Mouse (Mus musculus) forebrain, embryonic 14.5 days (tissue): ENCODE results near the gene Mtmr3. TPM values are rescaled to one million over a fixed set of nuclear protein-coding genes. Genes with fewer than 3 reads are reported as not detected.
A peak's percentile ranks its signal among the peaks of the same experiment; 100 is the strongest.

Experiments
- ATAC-seq: fragments of 200-750 bp; cut with Nextera tagmentation; 2 replicates; pipeline ENCODE4 v1.8.0; 2017; ENCODE audit warnings: mild to moderate bottlenecking, moderate library complexity
- DNase-seq: peaks from one replicate; pipeline ENCODE4 v3.0.0-alpha.2; 2015; ENCODE audit warnings: low spot score
- H3K27ac ChIP-seq: fragments of 300-500 bp; sonication (generic); 2 replicates; pipeline ENCODE4 v1.5.1; 2014; ENCODE audit warnings: low read depth, mild to moderate bottlenecking, control low read depth, low read length, moderate library complexity
- H3K27me3 ChIP-seq: fragments of 300-500 bp; sonication (generic); replicated peaks from 2 replicates; pipeline ENCODE4 v1.6.1; 2014; ENCODE audit warnings: low read length, control low read depth, mixed read lengths; ENCODE audit not compliant: control insufficient read depth, insufficient read depth
- H3K36me3 ChIP-seq: fragments of 300-500 bp; sonication (generic); 2 replicates; pipeline ENCODE4 v1.6.1; 2014; ENCODE audit warnings: low read length, control low read depth; ENCODE audit not compliant: control insufficient read depth, insufficient read depth
- H3K4me1 ChIP-seq: fragments of 300-500 bp; sonication (generic); 2 replicates; pipeline ENCODE4 v1.6.1; 2014; ENCODE audit warnings: antibody characterized with exemption, low read length, control low read depth; ENCODE audit not compliant: control insufficient read depth, insufficient read depth
- H3K4me2 ChIP-seq: fragments of 300-500 bp; sonication (generic); 2 replicates; pipeline ENCODE4 v1.6.1; 2014; ENCODE audit warnings: mild to moderate bottlenecking, control low read depth, low read length
- H3K4me3 ChIP-seq: fragments of 300-500 bp; sonication (generic); 2 replicates; pipeline ENCODE4 v1.5.1; 2014; ENCODE audit warnings: low read depth, low read length, control low read depth
- H3K9ac ChIP-seq: fragments of 300-500 bp; sonication (generic); 2 replicates; pipeline ENCODE4 v1.6.1; 2014; ENCODE audit warnings: mild to moderate bottlenecking, low read length, control low read depth, moderate library complexity
- H3K9me3 ChIP-seq: fragments of 300-500 bp; sonication (generic); replicated peaks from 2 replicates; pipeline ENCODE4 v1.6.1; 2016; ENCODE audit warnings: low read length, control low read depth, mixed read lengths; ENCODE audit not compliant: control insufficient read depth
- WGBS: fragments of 180-500 bp; shearing (Covaris S2); extraction: QIAGEN DNeasy Blood & Tissue Kit; methylation state at CpG from one replicate; pipeline ENCODE4 v1.1.7; 2014; 5-methylcytosine and 5-hydroxymethylcytosine counted together
- polyA plus RNA-seq: library from polyadenylated mRNA; unstranded; fragments of >200 nt; fragmentation: Nextera tagmentation; extraction: Ambion mirVana; gene quantifications from 2 replicates; pipeline ENCODE4 v1.2.1, GENCODE M21; 2014

Mtmr3 gene
- polyA plus RNA-seq, 1 experiment from 2014 or later, result 26.1 TPM

DNA sequence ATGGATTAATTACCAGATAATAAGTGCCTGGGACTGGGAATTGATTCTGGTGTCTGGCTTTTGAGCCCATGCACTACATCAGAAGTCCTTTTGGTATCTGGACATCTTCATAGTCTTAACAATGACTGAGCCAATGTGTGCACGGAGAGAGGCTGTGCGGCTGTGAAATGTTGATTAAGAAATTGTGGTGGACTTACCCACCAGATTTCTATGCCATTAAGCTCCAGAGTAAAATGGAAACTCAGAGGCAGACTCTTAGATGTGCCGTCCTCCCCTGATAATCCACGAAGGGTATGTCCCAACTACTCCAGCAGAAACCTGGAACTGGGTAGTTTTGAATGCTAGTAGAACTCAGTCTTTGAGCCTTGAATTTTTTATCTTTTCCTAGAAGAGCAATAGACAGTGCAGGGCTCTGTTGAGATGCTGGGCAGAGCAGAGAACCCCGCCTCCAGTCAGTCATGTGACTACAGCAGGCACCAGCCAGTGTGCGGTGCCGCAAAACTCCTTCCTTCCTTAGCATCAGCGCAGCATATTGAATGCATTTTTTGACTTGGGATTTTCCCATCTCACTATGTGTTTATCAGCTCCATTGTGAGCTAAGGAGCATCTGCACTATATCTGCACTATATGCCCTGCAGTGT is 139.6 kb downstream of the Mtmr3 start:
- Histone ChIP-seq H3K36me3 (no peaks in the 10 kb centered on the region), H3K9ac (no peak overlapping the region), H3K4me3 (no peak overlapping the region), H3K9me3 (no peaks in the 10 kb centered on the region), H3K4me2 (no peak overlapping the region), H3K27ac (no peak overlapping the region), H3K27me3 (no peaks in the 10 kb centered on the region), H3K4me1 (no peaks in the 10 kb centered on the region; the same call in 1 of the 2 replicates)
- WGBS, result 74% methylated on average over 8 of the region's 8 CpGs
- ATAC-seq, result no peak
- no peak for DNase-seq

GRCm38 (mm10) chr11:4452467-4453184 is 142.0 kb downstream of the Mtmr3 start:
- Histone ChIP-seq H3K27me3 (no peaks in the 10 kb centered on the region), H3K27ac (no peak overlapping the region), H3K9me3 (no peaks in the 10 kb centered on the region), H3K4me1 (no peaks in the 10 kb centered on the region; the same call in 1 of the 2 replicates), H3K36me3 (no peaks in the 10 kb centered on the region), H3K9ac (no peak overlapping the region), H3K4me3 (no peak overlapping the region), H3K4me2 (no peak overlapping the region)
- ATAC-seq, result no peak
- 84% methylated on average over 12 of the region's 12 CpGs for WGBS
- no peak for DNase-seq

DNA sequence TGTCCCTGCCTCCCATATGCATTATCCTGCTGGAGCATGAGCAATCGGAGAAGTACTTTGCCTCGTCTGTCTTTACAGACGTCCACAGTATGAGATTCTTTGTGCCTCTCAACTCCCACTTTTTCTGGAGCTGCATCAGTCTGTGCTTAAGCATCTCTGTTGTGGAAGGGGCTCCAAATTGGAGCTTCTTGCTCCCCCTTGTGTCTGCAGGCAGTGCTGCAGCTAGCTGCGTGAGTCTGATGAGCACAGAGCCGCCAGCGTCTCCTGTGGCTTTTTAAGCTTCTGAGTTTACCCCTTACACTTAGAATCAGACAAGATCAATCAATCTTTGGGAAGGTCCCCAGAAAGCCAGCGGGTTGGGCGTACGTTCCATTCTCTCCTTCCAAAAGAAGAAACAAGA is 143.5 kb downstream of the Mtmr3 start:
- ATAC-seq, result no peak
- DNase-seq, result peak; percentile 79
- 21% methylated on average over 9 of the region's 9 CpGs for WGBS

DNA sequence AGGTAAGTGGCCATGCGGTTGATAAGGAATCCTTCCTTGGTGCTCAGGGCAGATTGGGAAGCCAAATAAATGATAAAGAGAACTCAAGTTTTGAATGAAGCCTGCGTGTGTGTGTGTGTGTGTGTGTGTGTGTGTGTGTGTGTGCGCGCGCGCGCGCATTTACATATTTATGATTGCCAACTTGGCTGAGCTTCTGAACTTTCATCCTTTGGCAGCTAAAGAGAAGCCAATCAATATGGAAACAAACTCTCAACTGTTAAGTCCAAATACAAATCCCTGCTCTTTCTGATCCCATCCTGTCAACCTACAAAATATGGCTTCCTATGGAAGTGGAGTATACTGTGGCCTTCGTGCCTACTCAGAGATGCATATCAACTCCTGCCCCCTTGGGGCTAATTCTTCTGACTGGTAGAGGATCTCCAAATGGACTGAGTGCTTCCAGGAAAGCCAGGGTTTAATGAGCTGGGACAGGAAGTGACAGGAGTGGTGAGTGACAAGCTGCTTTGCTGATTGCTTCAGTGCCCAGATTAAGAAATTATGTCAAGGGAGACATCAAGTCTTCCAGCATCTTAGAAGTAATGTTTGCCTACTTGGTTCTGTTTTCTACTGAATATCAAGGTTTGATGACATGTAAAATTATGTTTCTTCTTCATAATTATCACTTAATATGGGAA is 148.3 kb downstream of the Mtmr3 start:
- Histone ChIP-seq H3K27me3 (no peaks in the 10 kb centered on the region), H3K4me1 (no peaks in the 10 kb centered on the region), H3K4me2 (no peak overlapping the region), H3K27ac (no peak overlapping the region), H3K36me3 (no peaks in the 10 kb centered on the region), H3K9ac (no peak overlapping the region), H3K4me3 (no peak overlapping the region), H3K9me3 (no peaks in the 10 kb centered on the region)
- DNase-seq (no peak), ATAC-seq (no peak)
- WGBS, result 97% methylated on average over 9 of the region's 9 CpGs

More for the DNA sequence above, 143.5 kb downstream of the Mtmr3 start:
- Histone ChIP-seq H3K4me3 (no peak overlapping the region), H3K27ac (no peak overlapping the region), H3K9me3 (no peaks in the 10 kb centered on the region), H3K4me1 (no peaks in the 10 kb centered on the region; the same call in 1 of the 2 replicates), H3K27me3 (no peaks in the 10 kb centered on the region), H3K36me3 (no peaks in the 10 kb centered on the region), H3K9ac (no peak overlapping the region), H3K4me2 (no peak overlapping the region)

GRCm38 (mm10) chr11:4442280-4442679 is 152.4 kb downstream of the Mtmr3 start:
- Histone ChIP-seq H3K27ac (no peak overlapping the region), H3K4me1 (no peaks in the 10 kb centered on the region), H3K9me3 (no peaks in the 10 kb centered on the region), H3K36me3 (no peaks in the 10 kb centered on the region), H3K9ac (no peak overlapping the region), H3K4me3 (no peak overlapping the region), H3K27me3 (no peaks in the 10 kb centered on the region), H3K4me2 (no peak overlapping the region)
- 46% methylated on average over 1 of the region's 1 CpGs for WGBS
- DNase-seq, result no peak
- no peak for ATAC-seq

DNA sequence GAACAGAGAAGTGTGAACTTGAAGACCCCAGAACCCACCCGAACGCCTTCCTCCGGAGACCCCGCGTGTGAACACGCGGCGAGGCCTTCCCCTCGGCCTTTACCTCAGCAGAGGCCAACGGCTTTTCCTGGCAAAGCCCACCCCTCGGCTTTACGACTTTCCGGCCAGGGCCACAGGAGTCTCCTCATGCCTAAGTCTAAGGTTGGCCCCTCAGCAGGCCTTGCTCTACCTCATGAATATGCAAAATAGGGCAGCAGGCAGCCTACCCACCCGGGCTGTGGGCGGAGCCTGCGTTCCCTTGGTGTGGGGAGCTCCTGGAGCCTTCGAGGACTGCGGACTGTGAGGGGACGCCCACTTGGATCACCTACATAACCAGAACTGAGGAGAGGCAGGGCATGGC is 153.7 kb downstream of the Mtmr3 start, which contains the start of gene Hormad2:
TSS of gene Hormad2 (minus strand) at position 128 of the 400 bp plus-strand sequence.
- no peak for DNase-seq
- Histone ChIP-seq H3K4me2 (no peak within 1 kb of the TSS), H3K36me3 (no peaks in the 10 kb centered on the region), H3K4me3 (no peak within 1 kb of the TSS), H3K4me1 (no peaks in the 10 kb centered on the region), H3K27ac (no peak within 1 kb of the TSS), H3K9ac (no peak within 1 kb of the TSS), H3K27me3 (no peaks in the 10 kb centered on the region), H3K9me3 (no peaks in the 10 kb centered on the region)
- 59% methylated on average over 19 of the region's 19 CpGs for WGBS
- ATAC-seq, result no peak

GRCm38 (mm10) chr11:4438211-4438610 is 156.5 kb downstream of the Mtmr3 start:
- no peak overlapping the region for H3K4me3 ChIP-seq
- no peaks in the 10 kb centered on the region for H3K4me1 ChIP-seq
- H3K27me3 ChIP-seq, result no peaks in the 10 kb centered on the region
- no peak for ATAC-seq
- no peak overlapping the region for H3K9ac ChIP-seq
- 56% methylated on average over 2 of the region's 2 CpGs for WGBS
- H3K27ac ChIP-seq, result no peak overlapping the region
- no peak overlapping the region for H3K4me2 ChIP-seq
- no peaks in the 10 kb centered on the region for H3K9me3 ChIP-seq
- DNase-seq, result no peak
- no peaks in the 10 kb centered on the region for H3K36me3 ChIP-seq

GRCm38 (mm10) chr11:4437318-4437717 is 157.3 kb downstream of the Mtmr3 start:
- ATAC-seq (no peak), DNase-seq (no peak)
- Histone ChIP-seq H3K27me3 (no peaks in the 10 kb centered on the region), H3K36me3 (no peaks in the 10 kb centered on the region), H3K4me3 (no peak overlapping the region), H3K9ac (no peak overlapping the region), H3K4me1 (no peaks in the 10 kb centered on the region), H3K27ac (no peak overlapping the region), H3K9me3 (no peaks in the 10 kb centered on the region), H3K4me2 (no peak overlapping the region)
- WGBS, result 90% methylated on average over 1 of the region's 1 CpGs

DNA sequence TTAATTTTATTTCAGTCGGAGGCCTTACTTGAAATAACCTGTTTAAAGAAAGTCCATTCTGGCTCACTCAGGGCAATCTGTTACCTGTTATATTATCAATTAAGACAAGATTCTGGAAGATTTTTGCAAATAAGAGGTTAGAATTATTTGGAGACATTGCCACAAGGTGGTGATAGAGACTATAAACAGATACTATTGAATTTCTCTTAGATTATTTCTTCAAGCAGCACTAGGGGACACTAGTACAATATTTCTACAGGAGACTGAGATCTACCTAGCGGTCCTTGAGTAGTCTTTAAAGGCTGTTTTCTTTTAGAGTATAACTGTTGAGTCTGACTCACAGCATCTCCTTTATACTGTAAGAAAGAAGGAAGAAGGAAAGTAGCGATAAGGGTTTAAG is 158.0 kb downstream of the Mtmr3 start:
- WGBS, result 78% methylated on average over 3 of the region's 3 CpGs
- no peak overlapping the region for H3K4me3 ChIP-seq
- no peaks in the 10 kb centered on the region for H3K36me3 ChIP-seq
- no peak overlapping the region for H3K9ac ChIP-seq
- H3K4me2 ChIP-seq, result no peak overlapping the region
- no peak overlapping the region for H3K27ac ChIP-seq
- ATAC-seq, result no peak
- H3K27me3 ChIP-seq, result no peaks in the 10 kb centered on the region
- H3K9me3 ChIP-seq, result no peaks in the 10 kb centered on the region
- peak; percentile 79 for DNase-seq
- H3K4me1 ChIP-seq, result no peaks in the 10 kb centered on the region
